8 mouse cellular contexts compared by ENCODE assay signal in the genomic region with DNA sequence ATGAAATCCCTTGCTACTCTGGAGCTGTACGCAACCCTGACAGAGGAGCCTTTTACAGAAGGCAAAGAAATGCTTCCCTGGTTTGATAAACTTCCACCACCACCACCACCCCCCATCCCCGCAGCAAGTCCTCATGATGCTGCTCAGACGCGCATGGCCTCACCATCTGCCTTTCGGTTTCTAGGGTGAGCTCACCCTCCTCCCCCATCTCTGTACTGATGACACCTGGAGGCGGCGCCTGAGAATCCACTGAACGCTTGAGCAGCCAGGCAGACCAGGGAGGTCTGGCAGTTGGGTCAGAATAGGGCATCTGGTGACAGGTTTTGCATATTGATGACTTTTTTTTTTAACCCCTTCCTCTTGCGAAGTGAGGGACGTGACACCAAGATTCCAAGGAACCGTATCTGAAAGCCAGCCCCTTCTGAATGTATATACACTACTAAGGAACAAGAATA. TPM values are rescaled to one million over a fixed set of nuclear protein-coding genes. Genes with fewer than 3 reads are reported as not detected.
DNase-seq lines count a peak whose midpoint lies in the region; ATAC-seq lines count a peak whose summit lies in the region.

No protein-coding gene starts in this region.

- no peaks in the 10 kb centered on the region for H3K36me3 ChIP-seq in hindbrain, embryonic 11.5 days (ENCODE audit: control insufficient read depth, insufficient read depth, low read length)

- H3K4me3 ChIP-seq in hindbrain, embryonic 11.5 days (ENCODE audit: low read depth, low read length) = peak overlapping the region; percentile 81

- peak overlapping the region; percentile 87 for H3K9ac ChIP-seq in hindbrain, embryonic 11.5 days (ENCODE audit: low read depth, low read length)

- peak; percentile 90 for ATAC-seq in hindbrain, embryonic 11.5 days (ENCODE audit: low FRiP score)

- no peaks in the 10 kb centered on the region for H3K27me3 ChIP-seq in hindbrain, embryonic 11.5 days (ENCODE audit: control insufficient read depth, insufficient read depth, low read length)

- peak overlapping the region; percentile 47 for H3K4me2 ChIP-seq in hindbrain, embryonic 11.5 days (replicated peaks; ENCODE audit: low read depth, low read length)

- peak overlapping the region; percentile 92 for H3K27ac ChIP-seq in hindbrain, embryonic 11.5 days (ENCODE audit: low read depth, low read length)

- WGBS in hindbrain, embryonic 11.5 days = 0% methylated on average over 11 of the region's 11 CpGs

- H3K4me1 ChIP-seq in hindbrain, embryonic 11.5 days (replicated peaks; ENCODE audit: control insufficient read depth, insufficient read depth, low read length) = no peaks in the 10 kb centered on the region

- peak; percentile 87 for DNase-seq in R1 (ENCODE audit: low read depth, low spot score)
- peak; percentile 94 for DNase-seq in cerebellum, adult 9-11 months
- DNase-seq in frontal cortex, adult 2 months (ENCODE audit: extremely low spot score in 1 of 2, low spot score in 1 of 2) = peak; percentile 70 to 77
- peak; percentile 80 for DNase-seq in hindbrain, embryonic 11.5 days (ENCODE audit: low spot score)
- peak; percentile 63 for DNase-seq in left cerebral cortex, adult 11 months (ENCODE audit: low spot score)
- DNase-seq in lung, postnatal 4 days = peak; percentile 70 to 73
- DNase-seq in right cerebral cortex, adult 18-20 months = peak; percentile 86
- peak; percentile 58 for DNase-seq in urinary bladder, postnatal 25 days (ENCODE audit: low spot score)

- H3K9me3 ChIP-seq in hindbrain, embryonic 11.5 days (ENCODE audit: control insufficient read depth, low read length) = no peaks in the 10 kb centered on the region

RNA-seq across cellular contexts. Expression of gene Atad1, which starts 27.0 kb away (rescaled TPM):
- 66.8 and 70.7 TPM in 2 replicates for polyA plus RNA-seq in frontal cortex, adult 2 months (2012; rRNA removed)
- 110 and 113 TPM in 2 replicates for polyA plus RNA-seq in hindbrain, embryonic 11.5 days (2014; fragmentation: Nextera tagmentation; extraction: Ambion mirVana)

RNA-seq across cellular contexts. Expression of gene Pten, which starts 44.7 kb away (rescaled TPM):
- 64.6 and 66.3 TPM in 2 replicates for polyA plus RNA-seq in frontal cortex, adult 2 months (2012; rRNA removed)
- 8.5 and 14.2 TPM in 2 replicates for polyA plus RNA-seq in hindbrain, embryonic 11.5 days (2014; fragmentation: Nextera tagmentation; extraction: Ambion mirVana)

Comparison
In these comparisons a context has a peak if more than half of its experiments do, and no peak if none do; other contexts are left out.
1. Peak in every context shown above with its lines: DNase-seq, ATAC-seq, H3K4me3 ChIP-seq and H3K27ac ChIP-seq.